Mouse (Mus musculus) intestine, embryonic 15.5 days (tissue): Measurements from ENCODE around the gene Zfp846. TPM values are rescaled to one million over a fixed set of nuclear protein-coding genes. Genes with fewer than 3 reads are reported as not detected.

Experiments used
- ATAC-seq: fragments of 200-750 bp; cut with Nextera tagmentation; 2 replicates; pipeline ENCODE4 v1.8.0; 2017; ENCODE audit warnings: moderate TSS enrichment, moderate library complexity
- H3K27ac ChIP-seq: fragments of 300-500 bp; sonication (generic); 2 replicates; pipeline ENCODE4 v1.5.1; 2015; ENCODE audit warnings: mild to moderate bottlenecking, inconsistent platforms
- H3K27me3 ChIP-seq: fragments of 300-500 bp; sonication (generic); replicated peaks from 2 replicates; pipeline ENCODE4 v1.6.1; 2015; ENCODE audit warnings: inconsistent platforms
- H3K36me3 ChIP-seq: fragments of 300-500 bp; sonication (generic); 2 replicates; pipeline ENCODE4 v1.6.1; 2015; ENCODE audit warnings: inconsistent platforms
- H3K4me1 ChIP-seq: fragments of 300-500 bp; sonication (generic); replicated peaks from 2 replicates; pipeline ENCODE4 v1.6.1; 2015; ENCODE audit warnings: inconsistent platforms
- H3K4me2 ChIP-seq: fragments of 300-500 bp; sonication (generic); replicated peaks from 2 replicates; pipeline ENCODE4 v1.6.1; 2015; ENCODE audit warnings: mild to moderate bottlenecking, inconsistent platforms
- H3K4me3 ChIP-seq: fragments of 300-500 bp; sonication (generic); replicated peaks from 2 replicates; pipeline ENCODE4 v1.5.1; 2015; ENCODE audit warnings: inconsistent platforms
- H3K9ac ChIP-seq: fragments of 300-500 bp; sonication (generic); 2 replicates; pipeline ENCODE4 v1.6.1; 2015; ENCODE audit warnings: inconsistent platforms
- H3K9me3 ChIP-seq: fragments of 300-500 bp; sonication (generic); 2 replicates; pipeline ENCODE4 v1.6.1; 2016; ENCODE audit warnings: inconsistent platforms
- WGBS: fragments of 180-500 bp; shearing (Covaris S2); methylation state at CpG from one replicate; pipeline ENCODE4 v1.1.7; 2015; 5-methylcytosine and 5-hydroxymethylcytosine counted together
- polyA plus RNA-seq: library from polyadenylated mRNA; unstranded; fragments of >200 nt; fragmentation: Nextera tagmentation; extraction: Ambion mirVana; gene quantifications from 2 replicates; pipeline ENCODE4 v1.2.1, GENCODE M21; 2015

The Zfp846 gene
- polyA plus RNA-seq, 1 experiment from 2014 or later = 12.0 TPM

DNA sequence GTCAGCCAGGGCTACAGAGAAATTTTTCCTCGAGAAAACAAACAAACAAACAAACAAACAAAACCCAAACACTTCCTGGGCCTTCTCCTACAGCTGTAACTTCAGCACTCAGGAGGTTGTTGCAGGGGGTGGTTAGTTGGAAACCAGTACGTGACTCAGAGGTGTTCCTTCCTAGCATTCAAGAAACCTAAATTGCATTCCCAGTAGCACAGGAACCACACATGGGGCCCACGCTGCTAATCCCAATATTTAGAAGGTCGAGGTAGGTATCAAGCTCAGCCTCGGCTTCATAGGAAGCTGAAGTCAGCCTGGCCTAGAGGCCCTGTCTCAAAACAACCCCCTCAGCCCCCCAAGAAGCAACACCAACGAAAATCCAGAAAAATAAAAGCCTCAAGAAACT, 60.4 kb downstream of the Zfp846 start:
- peak overlapping the region; percentile 72 for H3K4me3 ChIP-seq
- H3K27me3 ChIP-seq = no peaks in the 10 kb centered on the region
- no peaks in the 10 kb centered on the region for H3K9me3 ChIP-seq
- 15% methylated on average over 6 of the region's 6 CpGs for WGBS
- ATAC-seq = no peak
- peaks cover 13% of the 10 kb centered on the region; the same call in 1 of the 2 replicates for H3K36me3 ChIP-seq
- peak overlapping the region; percentile 70 for H3K4me2 ChIP-seq
- H3K27ac ChIP-seq = 0 out of 2 replicates have a peak overlapping the region, but pooled peaks have one; percentile 98
- peaks cover 12% of the 10 kb centered on the region; the same call in 1 of the 2 replicates for H3K4me1 ChIP-seq
- peak overlapping the region; percentile 76 for H3K9ac ChIP-seq

- Histone ChIP-seq H3K9me3 (no peaks in the 10 kb centered on the region), H3K4me2 (peak within 1 kb of the TSS; percentile 70), H3K4me1 (peaks cover 12% of the 10 kb centered on the region; the same call in 1 of the 2 replicates), H3K27ac (peak within 1 kb of the TSS; percentile 98), H3K27me3 (no peaks in the 10 kb centered on the region), H3K9ac (peak within 1 kb of the TSS; percentile 81), H3K36me3 (peaks cover 12% of the 10 kb centered on the region; the same call in 1 of the 2 replicates), H3K4me3 (peak within 1 kb of the TSS; percentile 72)
- under 1% methylated on average over 51 of the region's 51 CpGs for WGBS
- ATAC-seq = peak; percentile 91
Observed at GRCm38 (mm10) chr9:20642101-20642895, 61.2 kb downstream of the Zfp846 start, which contains the start of gene Ubl5. Gene Ubl5 (plus strand): TSS chr9:20642878.

GRCm38 (mm10) chr9:20642896-20643466, 61.9 kb downstream of the Zfp846 start:
- 0% methylated on average over 30 of the region's 30 CpGs for WGBS
- Histone ChIP-seq H3K9ac (peak overlapping the region; percentile 81), H3K4me3 (peak overlapping the region; percentile 72)

GRCm38 (mm10) chr9:20643781-20644180, 62.7 kb downstream of the Zfp846 start:
- no peaks in the 10 kb centered on the region for H3K27me3 ChIP-seq

More at GRCm38 (mm10) chr9:20642896-20643466, 61.9 kb downstream of the Zfp846 start:
- no peaks in the 10 kb centered on the region for H3K9me3 ChIP-seq
- H3K4me1 ChIP-seq = peaks cover 12% of the 10 kb centered on the region; the same call in 1 of the 2 replicates
- H3K4me2 ChIP-seq = peak overlapping the region; percentile 70
- peaks cover 8% of the 10 kb centered on the region; the same call in 1 of the 2 replicates for H3K36me3 ChIP-seq
- ATAC-seq = peak; percentile 86
- no peaks in the 10 kb centered on the region for H3K27me3 ChIP-seq
- peak overlapping the region; percentile 98 for H3K27ac ChIP-seq

DNA sequence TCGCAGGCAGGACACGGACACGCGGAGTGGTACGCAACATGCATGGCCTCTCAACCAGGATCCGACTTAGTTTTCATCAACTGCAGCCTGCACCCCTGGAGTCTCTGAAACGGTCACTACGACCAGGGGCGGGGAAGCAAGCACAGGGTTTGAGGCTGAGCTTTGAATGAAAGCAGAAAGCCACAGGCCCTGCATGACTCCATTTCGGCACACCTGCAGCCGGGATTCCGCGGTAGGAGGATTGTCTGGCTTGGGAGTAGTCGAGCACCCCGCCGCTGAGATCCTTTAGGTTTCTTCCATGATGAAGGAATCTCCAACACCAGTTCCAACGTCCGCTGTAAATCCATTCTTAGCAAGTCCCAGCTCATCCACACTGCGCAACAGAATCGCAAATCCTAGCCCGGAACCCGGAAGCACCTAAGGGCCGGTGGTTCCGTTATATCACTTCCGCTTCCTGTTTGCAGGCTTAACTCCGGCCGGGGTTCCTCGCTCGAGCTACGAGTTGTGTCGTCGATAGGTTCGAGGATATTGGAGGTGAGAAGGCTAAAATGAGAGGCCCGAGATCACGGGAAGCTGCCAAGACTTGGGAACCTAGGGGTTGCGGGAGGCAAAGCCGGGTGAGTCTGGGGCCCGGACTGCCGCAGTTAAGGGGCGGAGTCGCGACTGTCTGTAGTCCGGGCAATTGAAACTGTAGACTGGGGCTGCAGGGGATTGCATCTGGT, 63.4 kb downstream of the Zfp846 start, which contains the start of gene Fbxl12:
TSS of gene Fbxl12 (minus strand) at position 408 of the 722 bp plus-strand sequence.
- WGBS = under 1% methylated on average over 43 of the region's 43 CpGs
- H3K27me3 ChIP-seq = no peaks in the 10 kb centered on the region
- 0 out of 2 replicates have a peak, but pooled peaks cover 7% of the 10 kb centered on the region for H3K36me3 ChIP-seq
- H3K4me1 ChIP-seq = peaks cover 12% of the 10 kb centered on the region; the same call in 1 of the 2 replicates
- H3K4me3 ChIP-seq = peak within 1 kb of the TSS; percentile 72
- ATAC-seq = peak; percentile 34
- peak within 1 kb of the TSS; percentile 81 for H3K9ac ChIP-seq
- no peaks in the 10 kb centered on the region for H3K9me3 ChIP-seq
- H3K4me2 ChIP-seq = peak within 1 kb of the TSS; percentile 70
- peak within 1 kb of the TSS; percentile 81 for H3K27ac ChIP-seq

More at GRCm38 (mm10) chr9:20643781-20644180, 62.7 kb downstream of the Zfp846 start:
- Histone ChIP-seq H3K36me3 (peaks cover 5% of the 10 kb centered on the region; the same call in 1 of the 2 replicates), H3K4me2 (peak overlapping the region; percentile 70), H3K4me3 (peak overlapping the region; percentile 72), H3K9me3 (no peaks in the 10 kb centered on the region), H3K9ac (peak overlapping the region; percentile 81), H3K4me1 (peaks cover 12% of the 10 kb centered on the region; the same call in 1 of the 2 replicates), H3K27ac (no peak overlapping the region)
- WGBS = 5% methylated on average over 13 of the region's 13 CpGs
- no peak for ATAC-seq

- WGBS = 4% methylated on average over 17 of the region's 17 CpGs
- Histone ChIP-seq H3K27me3 (no peaks in the 10 kb centered on the region), H3K4me2 (peak overlapping the region; percentile 70), H3K36me3 (0 out of 2 replicates have a peak, but pooled peaks cover 7% of the 10 kb centered on the region), H3K4me3 (peak overlapping the region; percentile 72), H3K4me1 (peaks cover 12% of the 10 kb centered on the region; the same call in 1 of the 2 replicates), H3K27ac (peak overlapping the region; percentile 81), H3K9ac (peak overlapping the region; percentile 81), H3K9me3 (no peaks in the 10 kb centered on the region)
- ATAC-seq = no peak
Observed at GRCm38 (mm10) chr9:20645121-20645520, 64.0 kb downstream of the Zfp846 start.

DNA sequence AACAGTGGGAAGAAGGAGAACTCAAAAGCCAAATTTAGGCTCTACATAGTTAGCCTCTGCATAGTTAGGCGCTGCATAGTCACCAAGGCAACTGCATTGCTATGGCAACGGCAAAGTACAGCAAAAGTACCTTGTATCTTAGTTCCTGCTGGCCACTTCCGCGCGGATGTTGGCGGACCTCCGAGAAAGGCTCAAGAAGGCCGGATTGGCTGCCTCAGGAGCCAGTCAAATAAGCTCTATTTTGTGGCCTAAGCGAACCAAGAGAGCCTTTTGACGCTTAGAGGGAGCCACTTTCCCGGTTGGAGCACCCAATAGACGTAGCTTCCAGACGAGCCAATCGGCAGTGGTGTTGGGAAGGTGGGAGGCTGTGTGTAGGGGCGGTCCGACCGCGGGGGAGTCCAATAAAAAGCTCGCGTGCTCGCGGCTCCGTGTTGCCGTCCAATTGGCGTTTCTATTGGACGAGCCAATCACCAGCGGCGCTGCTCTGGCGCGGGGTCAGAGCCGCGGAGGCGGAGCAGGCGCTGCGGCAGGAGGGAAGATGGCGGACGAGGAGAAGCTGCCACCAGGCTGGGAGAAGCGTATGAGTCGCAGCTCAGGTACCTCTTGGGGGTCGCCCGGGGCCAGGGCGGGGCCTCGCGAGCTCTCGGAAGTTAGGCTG, 70.6 kb downstream of the Zfp846 start, which contains the start of gene Pin1:
TSS of gene Pin1 (plus strand) at position 494 of the 658 bp plus-strand sequence.
- Histone ChIP-seq H3K4me2 (peak within 1 kb of the TSS; percentile 74), H3K27me3 (no peaks in the 10 kb centered on the region), H3K9ac (peak within 1 kb of the TSS; percentile 83), H3K4me3 (peak within 1 kb of the TSS; percentile 73), H3K9me3 (no peaks in the 10 kb centered on the region), H3K36me3 (peaks cover 13% of the 10 kb centered on the region; the same call in 1 of the 2 replicates), H3K27ac (no peak within 1 kb of the TSS), H3K4me1 (peaks cover 19% of the 10 kb centered on the region)
- under 1% methylated on average over 45 of the region's 45 CpGs for WGBS
- ATAC-seq = peak; percentile 100

GRCm38 (mm10) chr9:20652260-20652658, 71.2 kb downstream of the Zfp846 start:
- H3K36me3 ChIP-seq = peaks cover 12% of the 10 kb centered on the region; the same call in 1 of the 2 replicates
- peak; percentile 21; the same call in 1 of the 2 replicates for ATAC-seq
- no peak overlapping the region for H3K27ac ChIP-seq

GRCm38 (mm10) chr9:20653859-20654258, 72.8 kb downstream of the Zfp846 start:
- Histone ChIP-seq H3K9ac (no peak overlapping the region), H3K4me2 (0 out of 2 replicates have a peak overlapping the region, but pooled peaks have one; percentile 74), H3K36me3 (peaks cover 21% of the 10 kb centered on the region), H3K27ac (no peak overlapping the region), H3K27me3 (no peaks in the 10 kb centered on the region), H3K4me3 (no peak overlapping the region), H3K9me3 (no peaks in the 10 kb centered on the region), H3K4me1 (peaks cover 19% of the 10 kb centered on the region)
- ATAC-seq = no peak
- 96% methylated on average over 3 of the region's 3 CpGs for WGBS

More at GRCm38 (mm10) chr9:20652260-20652658, 71.2 kb downstream of the Zfp846 start:
- H3K4me1 ChIP-seq = peaks cover 19% of the 10 kb centered on the region
- no peaks in the 10 kb centered on the region for H3K9me3 ChIP-seq
- no peaks in the 10 kb centered on the region for H3K27me3 ChIP-seq
- WGBS = 0% methylated on average over 25 of the region's 25 CpGs
- H3K4me2 ChIP-seq = peak overlapping the region; percentile 74
- H3K4me3 ChIP-seq = peak overlapping the region; percentile 73
- peak overlapping the region; percentile 83 for H3K9ac ChIP-seq
